In genomic region chr4:78097526-78097925, GRCm38 (mm10) we compare ENCODE assay signal across 27 mouse cellular contexts.
"Had no signal": no experiment of that assay in that cellular context is flagged by ENCODE, and none has a peak within 500 bp of the region (broad histone marks: within the 10 kb centered on the region; RNA-seq: fewer than 3 reads in every experiment).

No protein-coding gene starts in this region.

- H3K4me3 ChIP-seq: gastrocnemius, adult 2 months; heart, embryonic 10.5 days; heart, embryonic 12.5 days; hindbrain, embryonic 10.5 days; hindbrain, embryonic 12.5 days; intestine, embryonic 15.5 days; layer of hippocampus, adult 2 months; limb, embryonic 10.5 days; limb, embryonic 12.5 days; liver, embryonic 13.5 days; liver, embryonic 15.5 days had no signal

- H3K4me2 ChIP-seq: heart, embryonic 12.5 days; hindbrain, embryonic 12.5 days; hindbrain, embryonic 14.5 days; intestine, embryonic 15.5 days; limb, embryonic 12.5 days; liver, embryonic 11.5 days; liver, embryonic 13.5 days; liver, embryonic 15.5 days had no signal

- H3K9ac ChIP-seq: heart, embryonic 12.5 days; hindbrain, embryonic 12.5 days; hindbrain, embryonic 14.5 days; intestine, embryonic 15.5 days; limb, embryonic 12.5 days; liver, embryonic 13.5 days; liver, embryonic 15.5 days had no signal

- H3K9me3 ChIP-seq: heart, embryonic 10.5 days; heart, embryonic 12.5 days; hindbrain, embryonic 10.5 days; hindbrain, embryonic 12.5 days; intestine, embryonic 15.5 days; limb, embryonic 10.5 days; limb, embryonic 12.5 days; liver, embryonic 13.5 days; liver, embryonic 15.5 days had no signal

- H3K27ac ChIP-seq: gastrocnemius, adult 2 months; heart, embryonic 10.5 days; hindbrain, embryonic 10.5 days; hindbrain, embryonic 12.5 days; hindbrain, embryonic 14.5 days; intestine, embryonic 15.5 days; layer of hippocampus, adult 2 months; limb, embryonic 10.5 days; limb, embryonic 12.5 days; liver, embryonic 13.5 days; liver, embryonic 15.5 days had no signal

- H3K4me1 ChIP-seq: heart, embryonic 10.5 days; heart, embryonic 12.5 days; hindbrain, embryonic 10.5 days; hindbrain, embryonic 12.5 days; intestine, embryonic 15.5 days; limb, embryonic 10.5 days; limb, embryonic 12.5 days; liver, embryonic 13.5 days; liver, embryonic 15.5 days had no signal

- H3K36me3 ChIP-seq: heart, embryonic 10.5 days; heart, embryonic 12.5 days; hindbrain, embryonic 10.5 days; hindbrain, embryonic 12.5 days; intestine, embryonic 15.5 days; limb, embryonic 10.5 days; limb, embryonic 12.5 days; liver, embryonic 13.5 days; liver, embryonic 15.5 days had no signal

- DNase-seq: gastrocnemius, adult 2 months; gastrocnemius, postnatal 10 days; gastrocnemius, postnatal 25 days; heart, adult 18-20 months; heart, postnatal 10 days; heart, postnatal 4 days; kidney, adult 18-20 months; kidney, adult 8-10 months; kidney, postnatal 10 days; kidney, postnatal 25 days; kidney, postnatal 4 days; liver; liver, embryonic 13.5 days had no signal

- H3K27me3 ChIP-seq: heart, embryonic 12.5 days; hindbrain, embryonic 12.5 days; intestine, embryonic 15.5 days; limb, embryonic 12.5 days; liver, embryonic 13.5 days; liver, embryonic 15.5 days had no signal

- ATAC-seq: hindbrain, embryonic 16.5 days; inflammation-experienced regulatory T-cells, adult 6 months; intestine, embryonic 15.5 days; intestine, postnatal 0 days had no signal
